Mouse (Mus musculus): Measurements from ENCODE around the gene Gm20388. TPM values are rescaled to one million over a fixed set of nuclear protein-coding genes. Genes with fewer than 3 reads are reported as not detected.
A peak's percentile ranks its signal among the peaks of the same experiment; 100 is the strongest.

Gene Gm20388
- polyA plus RNA-seq, 1 experiment from 2014 or later: not detected

- Histone ChIP-seq H3K27ac (replicated peaks; ENCODE audit: low read depth, low read length) (no peak overlapping the region), H3K9me3 (ENCODE audit: control insufficient read depth, low read length) (no peaks in the 10 kb centered on the region), H3K9ac (ENCODE audit: low read length) (no peak overlapping the region), H3K36me3 (ENCODE audit: control insufficient read depth, insufficient read depth, low read length) (no peaks in the 10 kb centered on the region), H3K4me2 (ENCODE audit: low read depth, severe bottlenecking) (no peak overlapping the region), H3K4me3 (ENCODE audit: low read depth, low read length) (no peak overlapping the region), H3K27me3 (ENCODE audit: control insufficient read depth, insufficient read depth, low read length) (peaks cover 7% of the 10 kb centered on the region), H3K4me1 (ENCODE audit: control insufficient read depth, insufficient read depth, low read length) (peaks cover 19% of the 10 kb centered on the region)
- WGBS: 53% methylated on average over 4 of the region's 4 CpGs
- ATAC-seq (ENCODE audit: insufficient number of reproducible peaks, low FRiP score, low TSS enrichment, low read depth) (no peak), DNase-seq (ENCODE audit: low spot score) (no peak)
Observed at GRCm38 (mm10) chr8:120442306-120443003, 531.8 kb downstream of the Gm20388 start.

- no peaks in the 10 kb centered on the region for H3K36me3 ChIP-seq (ENCODE audit: control insufficient read depth, insufficient read depth, low read length)
- 24% methylated on average over 10 of the region's 10 CpGs for WGBS
- DNase-seq (ENCODE audit: low spot score): no peak
- H3K9me3 ChIP-seq (ENCODE audit: control insufficient read depth, low read length): no peaks in the 10 kb centered on the region
- H3K9ac ChIP-seq (ENCODE audit: low read length): no peak overlapping the region
- ATAC-seq (ENCODE audit: insufficient number of reproducible peaks, low FRiP score, low TSS enrichment, low read depth): no peak
- no peak overlapping the region for H3K27ac ChIP-seq (replicated peaks; ENCODE audit: low read depth, low read length)
- H3K4me1 ChIP-seq (ENCODE audit: control insufficient read depth, insufficient read depth, low read length): peaks cover 24% of the 10 kb centered on the region
- H3K4me3 ChIP-seq (ENCODE audit: low read depth, low read length): no peak overlapping the region
- no peak overlapping the region for H3K4me2 ChIP-seq (ENCODE audit: low read depth, severe bottlenecking)
- H3K27me3 ChIP-seq (ENCODE audit: control insufficient read depth, insufficient read depth, low read length): peaks cover 2% of the 10 kb centered on the region; the same call in 1 of the 2 replicates
Observed at GRCm38 (mm10) chr8:120445249-120445648, 534.6 kb downstream of the Gm20388 start.

- H3K4me1 ChIP-seq (ENCODE audit: control insufficient read depth, insufficient read depth, low read length): peaks cover 24% of the 10 kb centered on the region
Observed at GRCm38 (mm10) chr8:120448131-120448530, 537.5 kb downstream of the Gm20388 start.

GRCm38 (mm10) chr8:120449139-120449538 lies 538.5 kb downstream of the Gm20388 start:
- H3K27ac ChIP-seq (replicated peaks; ENCODE audit: low read depth, low read length): no peak overlapping the region
- H3K4me1 ChIP-seq (ENCODE audit: control insufficient read depth, insufficient read depth, low read length): peaks cover 26% of the 10 kb centered on the region
- H3K4me3 ChIP-seq (ENCODE audit: low read depth, low read length): no peak overlapping the region
- H3K9ac ChIP-seq (ENCODE audit: low read length): no peak overlapping the region
- no peak for DNase-seq (ENCODE audit: low spot score)
- H3K27me3 ChIP-seq (ENCODE audit: control insufficient read depth, insufficient read depth, low read length): no peaks in the 10 kb centered on the region
- H3K36me3 ChIP-seq (ENCODE audit: control insufficient read depth, insufficient read depth, low read length): no peaks in the 10 kb centered on the region
- no peaks in the 10 kb centered on the region for H3K9me3 ChIP-seq (ENCODE audit: control insufficient read depth, low read length)
- ATAC-seq (ENCODE audit: insufficient number of reproducible peaks, low FRiP score, low TSS enrichment, low read depth): no peak
- WGBS: 52% methylated on average over 4 of the region's 4 CpGs
- H3K4me2 ChIP-seq (ENCODE audit: low read depth, severe bottlenecking): peak overlapping the region; percentile 36

More at GRCm38 (mm10) chr8:120448131-120448530, 537.5 kb downstream of the Gm20388 start:
- WGBS: 6% methylated on average over 6 of the region's 6 CpGs
- H3K4me3 ChIP-seq (ENCODE audit: low read depth, low read length): no peak overlapping the region
- H3K9ac ChIP-seq (ENCODE audit: low read length): no peak overlapping the region
- H3K27me3 ChIP-seq (ENCODE audit: control insufficient read depth, insufficient read depth, low read length): no peaks in the 10 kb centered on the region
- no peaks in the 10 kb centered on the region for H3K36me3 ChIP-seq (ENCODE audit: control insufficient read depth, insufficient read depth, low read length)
- ATAC-seq (ENCODE audit: insufficient number of reproducible peaks, low FRiP score, low TSS enrichment, low read depth) (no peak), DNase-seq (ENCODE audit: low spot score) (no peak)
- no peak overlapping the region for H3K4me2 ChIP-seq (ENCODE audit: low read depth, severe bottlenecking)
- no peaks in the 10 kb centered on the region for H3K9me3 ChIP-seq (ENCODE audit: control insufficient read depth, low read length)
- H3K27ac ChIP-seq (replicated peaks; ENCODE audit: low read depth, low read length): no peak overlapping the region

GRCm38 (mm10) chr8:120449608-120450031 lies 539.0 kb downstream of the Gm20388 start:
- Histone ChIP-seq H3K9me3 (ENCODE audit: control insufficient read depth, low read length) (no peaks in the 10 kb centered on the region), H3K4me1 (ENCODE audit: control insufficient read depth, insufficient read depth, low read length) (peaks cover 30% of the 10 kb centered on the region), H3K4me3 (ENCODE audit: low read depth, low read length) (no peak overlapping the region), H3K36me3 (ENCODE audit: control insufficient read depth, insufficient read depth, low read length) (no peaks in the 10 kb centered on the region), H3K27me3 (ENCODE audit: control insufficient read depth, insufficient read depth, low read length) (no peaks in the 10 kb centered on the region), H3K4me2 (ENCODE audit: low read depth, severe bottlenecking) (peak overlapping the region; percentile 36), H3K27ac (replicated peaks; ENCODE audit: low read depth, low read length) (0 out of 2 replicates have a peak overlapping the region, but pooled peaks have one; percentile 21), H3K9ac (ENCODE audit: low read length) (no peak overlapping the region)
- peak; percentile 68 for DNase-seq (ENCODE audit: low spot score)
- ATAC-seq (ENCODE audit: insufficient number of reproducible peaks, low FRiP score, low TSS enrichment, low read depth): no peak
- WGBS: 3% methylated on average over 17 of the region's 17 CpGs

GRCm38 (mm10) chr8:120452111-120452510 lies 541.5 kb downstream of the Gm20388 start:
- Histone ChIP-seq H3K27ac (replicated peaks; ENCODE audit: low read depth, low read length) (no peak overlapping the region), H3K4me1 (ENCODE audit: control insufficient read depth, insufficient read depth, low read length) (peaks cover 47% of the 10 kb centered on the region), H3K36me3 (ENCODE audit: control insufficient read depth, insufficient read depth, low read length) (no peaks in the 10 kb centered on the region), H3K9ac (ENCODE audit: low read length) (no peak overlapping the region), H3K4me2 (ENCODE audit: low read depth, severe bottlenecking) (no peak overlapping the region), H3K4me3 (ENCODE audit: low read depth, low read length) (no peak overlapping the region), H3K27me3 (ENCODE audit: control insufficient read depth, insufficient read depth, low read length) (no peaks in the 10 kb centered on the region), H3K9me3 (ENCODE audit: control insufficient read depth, low read length) (no peaks in the 10 kb centered on the region)
- no peak for DNase-seq (ENCODE audit: low spot score)
- 87% methylated on average over 2 of the region's 2 CpGs for WGBS
- no peak for ATAC-seq (ENCODE audit: insufficient number of reproducible peaks, low FRiP score, low TSS enrichment, low read depth)

GRCm38 (mm10) chr8:120454404-120454803 lies 543.8 kb downstream of the Gm20388 start:
- H3K4me2 ChIP-seq (ENCODE audit: low read depth, severe bottlenecking): no peak overlapping the region
- H3K9ac ChIP-seq (ENCODE audit: low read length): no peak overlapping the region
- H3K27me3 ChIP-seq (ENCODE audit: control insufficient read depth, insufficient read depth, low read length): no peaks in the 10 kb centered on the region
- peaks cover 37% of the 10 kb centered on the region for H3K4me1 ChIP-seq (ENCODE audit: control insufficient read depth, insufficient read depth, low read length)
- DNase-seq (ENCODE audit: low spot score) (no peak), ATAC-seq (ENCODE audit: insufficient number of reproducible peaks, low FRiP score, low TSS enrichment, low read depth) (no peak)
- no peaks in the 10 kb centered on the region for H3K36me3 ChIP-seq (ENCODE audit: control insufficient read depth, insufficient read depth, low read length)
- WGBS: 75% methylated on average over 6 of the region's 6 CpGs
- no peak overlapping the region for H3K4me3 ChIP-seq (ENCODE audit: low read depth, low read length)
- no peak overlapping the region for H3K27ac ChIP-seq (replicated peaks; ENCODE audit: low read depth, low read length)
- no peaks in the 10 kb centered on the region for H3K9me3 ChIP-seq (ENCODE audit: control insufficient read depth, low read length)

GRCm38 (mm10) chr8:120460375-120460774 lies 549.7 kb downstream of the Gm20388 start:
- H3K4me3 ChIP-seq (ENCODE audit: low read depth, low read length): no peak overlapping the region
- WGBS: 73% methylated on average over 6 of the region's 6 CpGs
- no peak overlapping the region for H3K9ac ChIP-seq (ENCODE audit: low read length)
- DNase-seq (ENCODE audit: low spot score): no peak
- no peaks in the 10 kb centered on the region for H3K9me3 ChIP-seq (ENCODE audit: control insufficient read depth, low read length)
- no peaks in the 10 kb centered on the region for H3K27me3 ChIP-seq (ENCODE audit: control insufficient read depth, insufficient read depth, low read length)
- H3K36me3 ChIP-seq (ENCODE audit: control insufficient read depth, insufficient read depth, low read length): no peaks in the 10 kb centered on the region
- H3K4me1 ChIP-seq (ENCODE audit: control insufficient read depth, insufficient read depth, low read length): peaks cover 14% of the 10 kb centered on the region
- no peak overlapping the region for H3K4me2 ChIP-seq (ENCODE audit: low read depth, severe bottlenecking)
- no peak overlapping the region for H3K27ac ChIP-seq (replicated peaks; ENCODE audit: low read depth, low read length)
- ATAC-seq (ENCODE audit: insufficient number of reproducible peaks, low FRiP score, low TSS enrichment, low read depth): no peak
